Mouse (Mus musculus): ENCODE data around the gene Cmtm4. TPM values are rescaled to one million over a fixed set of nuclear protein-coding genes. Genes with fewer than 3 reads are reported as not detected.

The Cmtm4 gene
- polyA plus RNA-seq, 1 experiment from 2014 or later: 3.2 TPM

DNA sequence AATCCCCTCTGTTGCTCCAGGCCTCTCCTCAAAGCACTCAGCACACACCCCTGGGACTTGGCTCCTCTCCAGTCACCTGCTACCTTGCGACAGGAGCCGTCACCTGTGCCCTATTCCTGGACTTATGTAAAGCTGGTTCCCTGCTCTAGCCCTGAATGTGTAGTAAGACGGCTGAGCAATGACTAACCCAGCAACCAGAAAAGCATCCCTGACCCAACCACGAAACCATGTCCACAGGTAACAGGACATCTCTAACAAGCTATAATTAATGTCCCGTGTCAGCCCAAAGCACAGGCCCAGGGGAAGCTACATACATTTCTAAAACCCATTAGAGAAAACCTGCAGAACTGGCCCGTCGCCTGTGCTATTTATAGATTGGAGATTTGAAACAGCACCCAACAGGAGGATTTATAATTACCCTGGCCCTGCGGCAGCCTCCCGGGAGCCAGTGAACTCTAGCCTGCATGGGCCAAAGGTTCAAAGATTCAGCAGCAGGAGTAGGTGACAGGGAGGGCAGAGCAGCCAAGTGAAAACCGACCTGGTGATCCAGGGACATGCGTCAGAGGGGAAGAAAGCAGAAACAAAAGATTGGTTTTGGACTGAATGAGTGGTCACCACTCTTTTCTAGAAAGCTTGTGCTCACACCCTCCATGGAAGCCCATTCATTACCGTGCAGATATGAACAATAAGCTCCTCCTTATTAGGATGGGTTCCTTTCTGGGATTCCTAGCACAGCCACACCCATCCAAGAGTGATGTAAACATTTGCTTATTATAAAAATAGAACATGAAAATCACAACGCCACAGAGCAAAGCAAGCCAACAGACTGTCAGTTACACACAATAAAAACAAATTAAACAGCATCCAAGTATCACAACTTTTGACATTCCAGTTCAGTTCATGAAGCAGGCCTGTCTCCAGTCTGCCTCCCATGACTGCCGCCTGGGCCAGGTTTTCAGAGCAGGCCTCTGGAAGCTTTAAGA is 20.5 kb downstream of the Cmtm4 start:
- Histone ChIP-seq H3K4me3 (ENCODE audit: low read depth, low read length) (no peak overlapping the region), H3K4me2 (ENCODE audit: low read depth) (no peak overlapping the region), H3K9ac (ENCODE audit: low read length) (no peak overlapping the region), H3K36me3 (ENCODE audit: control insufficient read depth, insufficient read depth, low read length) (no peaks in the 10 kb centered on the region), H3K4me1 (ENCODE audit: control insufficient read depth, insufficient read depth, low read length) (peaks cover 7% of the 10 kb centered on the region; the same call in 1 of the 2 replicates), H3K9me3 (ENCODE audit: control insufficient read depth, low read length) (no peaks in the 10 kb centered on the region), H3K27me3 (ENCODE audit: control insufficient read depth, insufficient read depth, low read length) (no peaks in the 10 kb centered on the region), H3K27ac (ENCODE audit: low read depth, low read length) (no peak overlapping the region; the same call in 1 of the 2 replicates)
- DNase-seq (ENCODE audit: low spot score) (no peak), ATAC-seq (ENCODE audit: insufficient read depth, low FRiP score, low TSS enrichment) (no peak)
- WGBS: 52% methylated on average over 14 of the region's 14 CpGs

DNA sequence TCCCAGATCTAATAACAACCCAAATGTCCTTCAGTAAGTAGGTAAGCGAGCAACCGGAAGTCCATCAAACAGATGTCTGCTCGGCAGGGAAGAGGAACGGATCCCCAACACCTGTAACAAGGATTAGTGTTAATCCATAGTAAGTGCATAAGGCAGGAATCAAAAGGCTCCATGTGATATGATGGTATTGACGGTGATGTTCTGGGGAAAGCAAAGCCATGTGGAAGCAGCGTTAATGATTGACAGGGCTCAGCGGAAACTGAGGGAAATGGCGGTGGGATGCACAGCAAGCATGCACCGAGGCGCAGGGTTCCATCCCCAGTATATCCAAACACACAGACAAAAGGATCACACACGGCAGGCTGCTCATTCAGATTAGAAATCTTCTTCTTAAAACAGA is 21.3 kb downstream of the Cmtm4 start:
- H3K9me3 ChIP-seq (ENCODE audit: control insufficient read depth, low read length): no peaks in the 10 kb centered on the region
- peaks cover 5% of the 10 kb centered on the region; the same call in 1 of the 2 replicates for H3K4me1 ChIP-seq (ENCODE audit: control insufficient read depth, insufficient read depth, low read length)
- no peak overlapping the region for H3K4me3 ChIP-seq (ENCODE audit: low read depth, low read length)
- H3K27me3 ChIP-seq (ENCODE audit: control insufficient read depth, insufficient read depth, low read length): no peaks in the 10 kb centered on the region
- H3K36me3 ChIP-seq (ENCODE audit: control insufficient read depth, insufficient read depth, low read length): no peaks in the 10 kb centered on the region
- WGBS: 72% methylated on average over 11 of the region's 11 CpGs
- DNase-seq (ENCODE audit: low spot score) (no peak), ATAC-seq (ENCODE audit: insufficient read depth, low FRiP score, low TSS enrichment) (no peak)
- H3K4me2 ChIP-seq (ENCODE audit: low read depth): no peak overlapping the region
- H3K27ac ChIP-seq (ENCODE audit: low read depth, low read length): no peak overlapping the region
- H3K9ac ChIP-seq (ENCODE audit: low read length): no peak overlapping the region

DNA sequence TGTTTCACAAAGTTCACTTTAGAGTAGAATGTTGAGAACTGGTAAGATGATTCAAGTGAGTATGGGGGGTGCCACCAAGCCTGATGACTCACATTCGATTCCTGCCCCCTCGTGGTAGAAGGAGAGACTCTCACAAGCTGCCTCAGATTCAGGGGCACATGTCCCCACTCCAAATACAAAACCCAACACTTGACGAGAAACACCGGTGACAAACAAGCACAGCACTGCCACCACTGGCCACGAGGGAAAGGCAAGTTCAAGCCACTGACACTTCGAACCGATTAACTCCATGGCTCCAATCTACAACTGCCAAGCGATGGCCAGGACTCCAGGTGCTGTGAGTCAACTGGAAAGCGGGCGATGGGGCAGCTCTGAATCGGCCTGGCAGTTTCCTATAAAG is 21.8 kb downstream of the Cmtm4 start:
- H3K27me3 ChIP-seq (ENCODE audit: control insufficient read depth, insufficient read depth, low read length): no peaks in the 10 kb centered on the region
- no peak for DNase-seq (ENCODE audit: low spot score)
- no peaks in the 10 kb centered on the region for H3K9me3 ChIP-seq (ENCODE audit: control insufficient read depth, low read length)
- H3K4me1 ChIP-seq (ENCODE audit: control insufficient read depth, insufficient read depth, low read length): peaks cover 5% of the 10 kb centered on the region; the same call in 1 of the 2 replicates
- no peak overlapping the region for H3K27ac ChIP-seq (ENCODE audit: low read depth, low read length)
- 84% methylated on average over 11 of the region's 11 CpGs for WGBS
- ATAC-seq (ENCODE audit: insufficient read depth, low FRiP score, low TSS enrichment): no peak
- H3K4me3 ChIP-seq (ENCODE audit: low read depth, low read length): no peak overlapping the region
- H3K36me3 ChIP-seq (ENCODE audit: control insufficient read depth, insufficient read depth, low read length): no peaks in the 10 kb centered on the region
- H3K9ac ChIP-seq (ENCODE audit: low read length): no peak overlapping the region
- no peak overlapping the region for H3K4me2 ChIP-seq (ENCODE audit: low read depth)

DNA sequence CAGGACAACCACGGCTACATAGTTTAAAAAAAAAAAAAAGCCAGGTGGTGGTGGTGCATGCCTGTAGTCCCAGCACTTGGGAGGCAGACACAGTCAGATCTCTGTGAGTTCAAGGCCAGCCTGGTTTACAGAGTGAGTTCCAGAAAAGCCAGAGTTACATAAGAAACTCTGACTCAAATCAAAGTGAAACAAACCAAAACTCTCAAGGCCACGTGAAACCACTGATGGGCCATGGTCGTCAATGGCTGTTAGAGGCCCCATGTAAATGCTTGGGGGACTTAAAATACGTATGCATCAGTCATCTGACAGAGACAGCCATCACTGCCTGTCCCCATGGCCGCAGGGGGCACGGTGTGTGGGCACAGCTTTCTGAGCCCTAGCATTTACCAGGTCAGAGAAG is 24.5 kb downstream of the Cmtm4 start:
- no peak overlapping the region for H3K27ac ChIP-seq (ENCODE audit: low read depth, low read length)
- no peaks in the 10 kb centered on the region for H3K36me3 ChIP-seq (ENCODE audit: control insufficient read depth, insufficient read depth, low read length)
- peaks cover 5% of the 10 kb centered on the region; the same call in 1 of the 2 replicates for H3K4me1 ChIP-seq (ENCODE audit: control insufficient read depth, insufficient read depth, low read length)
- no peak overlapping the region for H3K4me3 ChIP-seq (ENCODE audit: low read depth, low read length)
- no peak for ATAC-seq (ENCODE audit: insufficient read depth, low FRiP score, low TSS enrichment)
- no peak overlapping the region for H3K9ac ChIP-seq (ENCODE audit: low read length)
- no peaks in the 10 kb centered on the region for H3K9me3 ChIP-seq (ENCODE audit: control insufficient read depth, low read length)
- DNase-seq (ENCODE audit: low spot score): no peak
- WGBS: 84% methylated on average over 6 of the region's 6 CpGs
- no peak overlapping the region for H3K4me2 ChIP-seq (ENCODE audit: low read depth)
- H3K27me3 ChIP-seq (ENCODE audit: control insufficient read depth, insufficient read depth, low read length): no peaks in the 10 kb centered on the region

DNA sequence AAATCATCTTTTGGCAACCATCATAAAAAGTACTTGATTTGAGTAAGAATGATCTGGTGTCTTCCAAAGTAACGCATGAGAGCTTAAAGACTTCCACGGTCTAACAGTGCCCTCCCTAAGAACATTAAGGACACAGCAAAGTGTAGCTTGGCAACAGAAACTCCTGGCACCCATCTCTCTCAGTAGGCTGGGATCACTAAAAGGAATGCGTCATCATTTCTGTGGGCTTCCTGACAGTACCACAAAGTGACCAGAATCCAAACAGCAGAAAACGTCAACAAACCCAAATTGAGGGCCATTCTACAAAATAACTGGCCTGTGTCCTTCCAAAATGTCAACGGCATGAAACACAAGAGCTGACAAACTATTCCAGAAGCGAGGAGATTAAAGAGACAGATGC is 25.5 kb downstream of the Cmtm4 start:
- ATAC-seq (ENCODE audit: insufficient read depth, low FRiP score, low TSS enrichment): no peak
- 77% methylated on average over 6 of the region's 6 CpGs for WGBS

DNA sequence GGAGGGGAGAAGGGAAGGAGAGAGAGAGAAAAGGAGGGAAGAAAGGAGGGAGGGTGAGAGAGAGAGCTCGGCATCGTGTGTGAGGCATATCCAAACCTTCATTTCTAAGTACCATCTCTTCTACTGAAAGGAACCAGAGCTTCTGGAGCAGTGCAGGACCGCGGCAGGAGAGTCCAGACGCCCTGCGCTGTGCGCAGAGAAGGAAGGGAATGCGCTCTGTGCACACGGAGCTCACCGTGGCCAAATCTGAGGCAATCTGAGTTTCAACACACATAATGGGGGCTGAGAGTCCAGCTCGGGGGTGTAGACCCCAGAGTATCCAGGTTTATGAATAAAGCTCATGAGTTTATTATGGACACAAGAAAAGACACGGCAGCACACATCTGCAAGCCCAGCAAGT is 26.0 kb downstream of the Cmtm4 start:
- DNase-seq (ENCODE audit: low spot score) (no peak), ATAC-seq (ENCODE audit: insufficient read depth, low FRiP score, low TSS enrichment) (no peak)
- Histone ChIP-seq H3K27ac (ENCODE audit: low read depth, low read length) (no peak overlapping the region), H3K4me2 (ENCODE audit: low read depth) (no peak overlapping the region), H3K36me3 (ENCODE audit: control insufficient read depth, insufficient read depth, low read length) (no peaks in the 10 kb centered on the region), H3K4me1 (ENCODE audit: control insufficient read depth, insufficient read depth, low read length) (no peaks in the 10 kb centered on the region), H3K27me3 (ENCODE audit: control insufficient read depth, insufficient read depth, low read length) (no peaks in the 10 kb centered on the region), H3K9ac (ENCODE audit: low read length) (no peak overlapping the region; the same call in 1 of the 2 replicates), H3K9me3 (ENCODE audit: control insufficient read depth, low read length) (no peaks in the 10 kb centered on the region), H3K4me3 (ENCODE audit: low read depth, low read length) (no peak overlapping the region)
- WGBS: 86% methylated on average over 12 of the region's 12 CpGs

More for the DNA sequence above, 25.5 kb downstream of the Cmtm4 start:
- Histone ChIP-seq H3K9ac (ENCODE audit: low read length) (no peak overlapping the region), H3K36me3 (ENCODE audit: control insufficient read depth, insufficient read depth, low read length) (no peaks in the 10 kb centered on the region), H3K4me1 (ENCODE audit: control insufficient read depth, insufficient read depth, low read length) (no peaks in the 10 kb centered on the region), H3K4me2 (ENCODE audit: low read depth) (no peak overlapping the region), H3K4me3 (ENCODE audit: low read depth, low read length) (no peak overlapping the region), H3K27ac (ENCODE audit: low read depth, low read length) (no peak overlapping the region), H3K9me3 (ENCODE audit: control insufficient read depth, low read length) (no peaks in the 10 kb centered on the region), H3K27me3 (ENCODE audit: control insufficient read depth, insufficient read depth, low read length) (no peaks in the 10 kb centered on the region)
- no peak for DNase-seq (ENCODE audit: low spot score)

DNA sequence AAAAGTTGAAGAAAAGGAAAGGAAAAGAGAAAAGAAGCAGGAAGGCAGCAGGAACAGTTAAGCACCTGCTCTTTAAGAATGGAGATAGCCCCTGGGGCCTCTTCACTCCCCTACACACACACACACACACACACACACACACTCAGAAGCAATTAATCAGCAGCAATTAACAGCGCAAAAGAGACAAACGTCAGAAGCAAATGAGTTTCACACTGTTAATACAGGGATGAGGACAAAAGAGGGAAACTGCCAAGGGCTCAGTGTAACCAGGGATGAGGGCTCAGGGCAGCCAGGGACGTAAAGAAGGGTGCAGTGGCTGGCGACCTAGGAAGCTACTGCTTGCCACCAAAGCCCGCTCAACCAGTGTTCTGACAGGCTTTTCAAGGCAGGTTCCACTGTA is 28.2 kb downstream of the Cmtm4 start:
- 36% methylated on average over 5 of the region's 5 CpGs for WGBS

DNA sequence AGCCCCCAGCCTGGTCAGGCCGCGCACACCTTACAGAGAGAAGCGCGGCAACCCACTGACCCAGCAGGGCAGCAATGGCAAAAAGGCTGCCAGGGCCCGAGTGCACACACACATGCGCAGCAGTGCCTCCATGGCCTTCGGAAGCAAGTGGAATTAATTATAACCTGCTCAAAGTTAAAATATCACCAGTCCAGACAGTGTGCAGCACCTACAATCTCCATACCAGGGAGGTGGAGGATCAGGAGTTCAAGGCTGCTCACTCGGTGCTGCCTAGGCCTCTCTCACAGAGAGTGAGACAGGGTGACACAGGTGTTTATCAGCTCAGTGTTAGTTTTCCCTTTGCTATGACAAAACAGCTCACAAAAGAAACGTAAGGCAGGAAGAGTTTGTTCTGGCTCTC is 29.9 kb downstream of the Cmtm4 start:
- Histone ChIP-seq H3K27ac (ENCODE audit: low read depth, low read length) (no peak overlapping the region), H3K4me2 (ENCODE audit: low read depth) (no peak overlapping the region), H3K4me3 (ENCODE audit: low read depth, low read length) (no peak overlapping the region), H3K36me3 (ENCODE audit: control insufficient read depth, insufficient read depth, low read length) (no peaks in the 10 kb centered on the region), H3K9ac (ENCODE audit: low read length) (no peak overlapping the region), H3K4me1 (ENCODE audit: control insufficient read depth, insufficient read depth, low read length) (no peaks in the 10 kb centered on the region), H3K27me3 (ENCODE audit: control insufficient read depth, insufficient read depth, low read length) (no peaks in the 10 kb centered on the region), H3K9me3 (ENCODE audit: control insufficient read depth, low read length) (no peaks in the 10 kb centered on the region)
- DNase-seq (ENCODE audit: low spot score) (no peak), ATAC-seq (ENCODE audit: insufficient read depth, low FRiP score, low TSS enrichment) (no peak)
- WGBS: 82% methylated on average over 9 of the region's 9 CpGs

More for the DNA sequence above, 28.2 kb downstream of the Cmtm4 start:
- DNase-seq (ENCODE audit: low spot score) (no peak), ATAC-seq (ENCODE audit: insufficient read depth, low FRiP score, low TSS enrichment) (peak; percentile 45; the same call in 1 of the 2 replicates)
- H3K4me1 ChIP-seq (ENCODE audit: control insufficient read depth, insufficient read depth, low read length): no peaks in the 10 kb centered on the region
- no peak overlapping the region for H3K27ac ChIP-seq (ENCODE audit: low read depth, low read length)
- no peak overlapping the region for H3K9ac ChIP-seq (ENCODE audit: low read length)
- no peaks in the 10 kb centered on the region for H3K36me3 ChIP-seq (ENCODE audit: control insufficient read depth, insufficient read depth, low read length)
- H3K4me3 ChIP-seq (ENCODE audit: low read depth, low read length): no peak overlapping the region
- H3K4me2 ChIP-seq (ENCODE audit: low read depth): no peak overlapping the region
- no peaks in the 10 kb centered on the region for H3K27me3 ChIP-seq (ENCODE audit: control insufficient read depth, insufficient read depth, low read length)
- no peaks in the 10 kb centered on the region for H3K9me3 ChIP-seq (ENCODE audit: control insufficient read depth, low read length)
